Mouse (Mus musculus) cortical plate, adult 2 months (tissue): ENCODE measurements at regions not wholly inside any gene's neighbourhood (a gene's known extent, or its start where the extent isn't known, plus 50 kb on each side); places are given as distances from the start of the nearest gene placed in this dataset.

Source experiments
- CTCF ChIP-seq: fragments of 200-500 bp; IDR thresholded peaks from 2 replicates; pipeline ENCODE4 v1.5.1; 2011; ENCODE audit warnings: mild to moderate bottlenecking, control low read depth, low read length; ENCODE audit not compliant: insufficient read depth; ENCODE audit errors: extremely low read depth
- POLR2A ChIP-seq: fragments of 200-500 bp; IDR thresholded peaks from 2 replicates; pipeline ENCODE4 v1.6.1; 2011; ENCODE audit warnings: mild to moderate bottlenecking, low read length, control low read depth; ENCODE audit not compliant: insufficient read depth; ENCODE audit errors: extremely low read depth

DNA sequence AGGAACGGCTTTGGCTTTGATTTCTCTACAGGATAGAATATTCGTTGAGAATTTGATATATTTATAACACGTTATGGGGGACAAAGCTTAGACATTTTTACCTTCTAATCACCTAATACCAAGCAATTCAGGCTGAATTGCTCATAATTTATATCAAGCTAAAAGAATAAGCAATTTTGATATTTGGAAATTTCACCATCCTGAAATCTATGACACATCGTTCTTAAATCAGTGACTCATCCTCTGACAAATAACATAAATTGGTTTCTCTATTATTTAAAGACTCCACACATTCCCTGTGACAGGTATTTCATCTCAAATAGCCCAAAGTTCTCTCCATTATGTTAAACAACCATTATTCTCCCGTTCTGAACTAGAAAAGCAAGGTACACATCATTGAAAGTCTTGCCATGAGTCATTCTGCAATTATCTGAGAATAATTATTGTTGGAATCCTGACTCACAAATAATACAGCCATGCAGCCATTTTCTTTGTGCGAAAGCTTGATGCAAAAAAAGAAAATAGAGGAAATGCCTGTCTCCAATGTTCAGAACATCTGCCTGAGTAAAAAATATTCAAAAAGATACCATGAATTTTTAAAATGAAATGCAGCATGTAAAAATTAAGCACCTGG is 182.3 kb upstream of the BC052040 start:
- TF ChIP-seq CTCF (no peak), POLR2A (no peak)
